Mouse (Mus musculus): Measurements from ENCODE around the gene Nmt1.

DNA sequence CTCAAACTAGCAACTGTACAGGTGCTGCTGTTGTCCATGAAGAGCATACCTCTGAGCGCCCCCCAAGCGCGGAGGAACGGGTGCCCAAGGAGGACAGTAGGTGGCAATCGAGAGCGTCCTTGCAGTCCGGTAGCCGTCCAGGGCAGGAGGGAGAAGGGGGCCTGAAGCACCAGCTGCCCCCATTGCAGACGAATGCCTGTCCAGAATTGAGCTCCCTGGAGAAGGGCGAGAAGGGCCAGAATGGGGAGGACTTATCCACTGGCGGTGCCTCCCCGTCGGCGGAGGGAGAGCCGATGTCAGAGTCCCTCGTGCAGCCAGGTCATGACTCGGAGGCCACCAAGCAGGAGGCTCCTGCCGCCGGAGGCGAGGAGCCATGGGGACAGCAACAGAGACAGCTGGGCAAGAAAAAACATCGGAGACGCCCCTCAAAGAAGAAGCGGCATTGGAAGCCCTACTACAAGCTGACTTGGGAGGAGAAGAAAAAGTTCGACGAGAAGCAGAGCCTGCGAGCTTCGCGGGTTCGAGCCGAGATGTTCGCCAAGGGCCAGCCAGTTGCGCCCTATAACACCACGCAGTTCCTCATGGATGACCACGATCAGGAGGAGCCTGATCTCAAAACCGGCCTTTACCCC, 89.1 kb downstream of the Nmt1 start:
- TF ChIP-seq EP300 (IDR thresholded peaks at IDR 0.05; ENCODE audit: low read depth in 1 of 2, low read length in 2 of 2) (no peak), BHLHE40 (IDR thresholded peaks at IDR 0.05; ENCODE audit: borderline replicate concordance, low read depth, low read length) (no peak), HCFC1 (IDR thresholded peaks at IDR 0.05; ENCODE audit: low read depth, low read length) (no peak), POLR2AphosphoS2 (IDR thresholded peaks at IDR 0.05; ENCODE audit: low read length) (no peak), CHD2 (IDR thresholded peaks at IDR 0.05; ENCODE audit: low read length) (no peak), CTCF (IDR thresholded peaks at IDR 0.05 in 2 of 3, conservative IDR thresholded peaks at IDR 0.05 in 1 of 3; ENCODE audit: control insufficient read depth in 1 of 3, insufficient read depth in 1 of 3, low read depth in 2 of 3, low read length in 3 of 3, poor library complexity in 1 of 3, severe bottlenecking in 1 of 3) (peak; percentile 38 to 75 (median 68); a peak in 5 of 6 replicates), TBP (IDR thresholded peaks at IDR 0.05; ENCODE audit: low read depth, low read length) (peak; percentile 64; the same call in 1 of the 2 replicates), POLR2A (IDR thresholded peaks at IDR 0.05; ENCODE audit: control insufficient read depth in 1 of 2, insufficient read depth in 1 of 2, low read depth in 1 of 2, low read length in 2 of 2, poor library complexity in 1 of 2) (peak in 1 of 2 experiments; percentile 50; a peak in 1 of 4 replicates), MYC (IDR thresholded peaks at IDR 0.05; ENCODE audit: low read depth, low read length) (no peak), MYB (IDR thresholded peaks at IDR 0.05; ENCODE audit: low read depth, low read length) (no peak), USF1 (IDR thresholded peaks at IDR 0.05; ENCODE audit: low read depth, low read length) (0 out of 2 replicates have a peak, but pooled peaks have one; percentile 11)

Data from MEL (cell line).